Mouse (Mus musculus) intestine, embryonic 14.5 days (tissue): ENCODE data around the gene Neurod6. TPM values are rescaled to one million over a fixed set of nuclear protein-coding genes. Genes with fewer than 3 reads are reported as not detected.
"Not testable (repeated sequence)": the region's sequence is repeated elsewhere in the genome, so short reads cannot be mapped to it uniquely, and the experiment has no call there.

Experiments
- ATAC-seq: fragments of 200-750 bp; cut with Nextera tagmentation; replicated peaks from 2 replicates; pipeline ENCODE4 v1.8.0; 2017; ENCODE audit warnings: low read depth, moderate number of reproducible peaks, moderate TSS enrichment, moderate library complexity; ENCODE audit not compliant: low FRiP score, low TSS enrichment
- DNase-seq: peaks from one replicate; pipeline ENCODE4 v3.0.0-alpha.2; 2018; ENCODE audit warnings: low spot score
- H3K27ac ChIP-seq: fragments of 300-500 bp; sonication (generic); 2 replicates; pipeline ENCODE4 v1.5.1; 2014; ENCODE audit warnings: low read depth, mild to moderate bottlenecking, control low read depth
- H3K27me3 ChIP-seq: fragments of 300-500 bp; sonication (generic); replicated peaks from 2 replicates; pipeline ENCODE4 v1.6.1; 2014; ENCODE audit warnings: low read length, control low read depth; ENCODE audit not compliant: control insufficient read depth, insufficient read depth
- H3K36me3 ChIP-seq: fragments of 300-500 bp; sonication (generic); 2 replicates; pipeline ENCODE4 v1.6.1; 2014; ENCODE audit warnings: low read length, control low read depth; ENCODE audit not compliant: control insufficient read depth, insufficient read depth
- H3K4me1 ChIP-seq: fragments of 300-500 bp; sonication (generic); replicated peaks from 2 replicates; pipeline ENCODE4 v1.6.1; 2014; ENCODE audit warnings: low read length, control low read depth, mixed read lengths; ENCODE audit not compliant: control insufficient read depth, insufficient read depth
- H3K4me2 ChIP-seq: fragments of 300-500 bp; sonication (generic); 2 replicates; pipeline ENCODE4 v1.6.1; 2014; ENCODE audit warnings: low read length
- H3K4me3 ChIP-seq: fragments of 300-500 bp; sonication (generic); 2 replicates; pipeline ENCODE4 v1.5.1; 2014; ENCODE audit warnings: low read depth, low read length, control low read depth, mixed read lengths
- H3K9ac ChIP-seq: fragments of 300-500 bp; sonication (generic); 2 replicates; pipeline ENCODE4 v1.6.1; 2014; ENCODE audit warnings: mild to moderate bottlenecking, low read length
- H3K9me3 ChIP-seq: fragments of 300-500 bp; sonication (generic); 2 replicates; pipeline ENCODE4 v1.6.1; 2016; ENCODE audit warnings: low read length, control low read depth; ENCODE audit not compliant: control insufficient read depth
- WGBS: fragments of 180-500 bp; shearing (Covaris S2); extraction: QIAGEN DNeasy Blood & Tissue Kit; methylation state at CpG from one replicate; pipeline ENCODE4 v1.1.7; 2014; 5-methylcytosine and 5-hydroxymethylcytosine counted together
- polyA plus RNA-seq: library from polyadenylated mRNA; unstranded; fragments of >200 nt; fragmentation: Nextera tagmentation; extraction: Ambion mirVana; gene quantifications from 2 replicates; pipeline ENCODE4 v1.2.1, GENCODE M21; 2014

Gene Neurod6
- polyA plus RNA-seq, result not detected in 2 replicates

DNA sequence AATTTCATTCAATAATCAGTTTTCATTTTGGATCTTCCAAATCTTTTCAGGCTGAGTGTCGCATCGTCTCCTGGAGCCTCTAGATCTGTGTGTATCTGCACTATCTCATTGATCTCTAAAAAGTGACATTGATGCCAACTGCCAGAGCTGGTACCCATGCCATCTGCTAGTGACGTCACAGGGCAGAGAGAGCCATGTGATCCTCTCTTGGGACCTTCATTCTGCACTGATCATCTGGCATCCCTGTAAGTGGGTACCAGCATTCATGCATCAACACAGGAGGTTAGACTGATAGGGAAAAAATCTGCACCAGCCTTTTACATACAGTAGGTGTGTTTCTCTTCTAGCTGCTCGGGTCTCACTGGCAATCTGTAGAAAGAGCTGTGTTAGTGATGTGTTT is at the start of gene Neurod6:
Gene Neurod6, minus strand, starts transcription at position 290 of the 400 bp plus-strand sequence.
- Histone ChIP-seq H3K27ac (no peak within 1 kb of the TSS), H3K36me3 (no peaks in the 10 kb centered on the region)
- 75% methylated on average over 4 of the region's 4 CpGs for WGBS

DNA sequence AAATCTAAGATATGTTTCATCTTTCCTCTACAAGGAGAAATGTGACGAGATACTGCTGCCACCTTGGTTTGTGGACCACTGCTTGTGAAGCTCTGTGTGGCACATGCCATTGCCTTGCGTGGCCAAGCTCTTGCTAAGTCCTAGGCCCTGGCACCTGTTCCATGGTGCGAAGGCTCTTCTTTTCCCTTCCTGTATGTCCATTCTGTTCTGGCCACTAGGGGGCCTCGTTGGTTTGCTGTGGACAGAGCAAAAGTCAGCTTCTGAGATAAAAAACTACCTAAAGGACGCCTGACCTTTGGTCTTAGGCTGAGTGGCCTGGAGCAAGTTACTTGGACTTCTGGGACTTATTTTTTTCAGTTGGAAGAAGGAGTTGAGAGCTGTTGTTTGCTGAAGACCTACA is 36.1 kb upstream of the Neurod6 start:
- Histone ChIP-seq H3K27me3 (no peaks in the 10 kb centered on the region), H3K4me3 (no peak overlapping the region), H3K4me2 (no peak overlapping the region), H3K4me1 (no peaks in the 10 kb centered on the region), H3K9ac (no peak overlapping the region), H3K27ac (no peak overlapping the region), H3K9me3 (no peaks in the 10 kb centered on the region), H3K36me3 (no peaks in the 10 kb centered on the region)
- ATAC-seq (no peak), DNase-seq (peak; percentile 80)
- WGBS, result 37% methylated on average over 5 of the region's 5 CpGs

More for the DNA sequence above, at the start of gene Neurod6:
- no peak within 1 kb of the TSS for H3K4me2 ChIP-seq
- DNase-seq (no peak), ATAC-seq (no peak)
- H3K4me1 ChIP-seq, result no peaks in the 10 kb centered on the region
- no peak within 1 kb of the TSS for H3K9ac ChIP-seq
- peaks cover 14% of the 10 kb centered on the region for H3K27me3 ChIP-seq
- H3K9me3 ChIP-seq, result no peaks in the 10 kb centered on the region
- no peak within 1 kb of the TSS for H3K4me3 ChIP-seq

DNA sequence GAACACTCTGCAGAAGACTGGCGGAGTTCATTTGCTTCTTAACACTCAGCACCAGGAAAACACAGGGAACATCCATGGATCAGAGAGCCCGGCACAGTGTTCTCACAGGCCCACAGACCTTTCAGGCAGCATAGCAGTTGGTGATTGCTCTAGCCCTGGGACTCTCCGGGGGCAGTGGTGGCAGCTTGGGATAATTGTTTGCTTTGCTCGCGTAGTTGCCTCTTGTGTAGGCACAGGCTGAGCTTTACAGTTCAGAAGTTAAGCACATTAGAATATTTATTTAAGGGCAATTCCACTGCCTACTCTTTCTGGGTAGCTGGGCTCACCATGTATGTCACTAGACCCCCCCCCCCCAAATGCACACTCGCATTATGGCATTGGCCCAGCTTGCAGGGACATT is 34.4 kb upstream of the Neurod6 start:
- no peaks in the 10 kb centered on the region for H3K4me1 ChIP-seq
- H3K4me2 ChIP-seq, result no peak overlapping the region
- no peaks in the 10 kb centered on the region for H3K36me3 ChIP-seq
- no peak overlapping the region for H3K9ac ChIP-seq
- H3K27me3 ChIP-seq, result no peaks in the 10 kb centered on the region
- H3K9me3 ChIP-seq, result no peaks in the 10 kb centered on the region
- H3K4me3 ChIP-seq, result no peak overlapping the region
- DNase-seq, result no peak
- no peak for ATAC-seq
- H3K27ac ChIP-seq, result no peak overlapping the region
- 81% methylated on average over 6 of the region's 6 CpGs for WGBS

DNA sequence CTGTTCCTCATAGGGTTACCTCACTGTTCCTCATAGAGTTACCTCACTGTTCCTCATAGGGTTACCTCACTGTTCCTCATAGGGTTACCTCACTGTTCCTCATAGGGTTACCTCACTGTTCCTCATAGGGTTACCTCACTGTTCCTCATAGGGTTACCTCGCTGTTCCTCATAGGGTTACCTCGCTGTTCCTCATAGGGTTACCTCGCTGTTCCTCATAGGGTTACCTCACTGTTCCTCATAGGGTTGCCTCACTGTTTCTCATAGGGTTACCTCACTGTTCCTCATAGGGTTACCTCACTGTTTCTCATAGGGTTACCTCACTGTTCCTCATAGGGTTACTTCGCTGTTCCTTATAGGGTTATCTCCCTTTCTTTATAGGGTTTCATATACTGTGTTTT is 29.9 kb upstream of the Neurod6 start:
- ATAC-seq, H3K27ac ChIP-seq, H3K9me3 ChIP-seq, H3K4me2 ChIP-seq, DNase-seq, H3K36me3 ChIP-seq, H3K4me1 ChIP-seq, H3K9ac ChIP-seq, H3K27me3 ChIP-seq, H3K4me3 ChIP-seq: not testable (repeated sequence)
- 88% methylated on average over 4 of the region's 4 CpGs for WGBS

DNA sequence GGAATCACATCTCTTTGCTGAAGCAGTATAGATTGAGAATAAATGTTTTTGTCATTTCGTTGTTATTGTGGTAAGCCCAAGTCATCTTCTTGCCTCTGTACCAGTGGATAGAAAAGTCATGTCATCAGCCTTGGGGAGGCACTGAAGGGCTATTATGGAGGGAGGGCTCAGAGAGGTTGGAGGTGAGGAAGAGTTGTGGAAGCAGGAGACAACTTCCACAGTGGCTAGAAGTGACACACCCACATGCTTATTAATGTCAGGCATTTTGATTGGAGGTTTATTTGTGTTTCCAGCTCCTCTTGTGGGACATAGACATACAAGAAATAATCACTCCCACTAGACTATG is 23.7 kb upstream of the Neurod6 start:
- Histone ChIP-seq H3K4me2 (no peak overlapping the region), H3K9me3 (no peaks in the 10 kb centered on the region), H3K9ac (no peak overlapping the region), H3K27ac (no peak overlapping the region), H3K4me3 (no peak overlapping the region), H3K36me3 (no peaks in the 10 kb centered on the region), H3K4me1 (no peaks in the 10 kb centered on the region), H3K27me3 (no peaks in the 10 kb centered on the region)
- 82% methylated on average over 1 of the region's 1 CpGs for WGBS
- no peak for ATAC-seq
- no peak for DNase-seq

DNA sequence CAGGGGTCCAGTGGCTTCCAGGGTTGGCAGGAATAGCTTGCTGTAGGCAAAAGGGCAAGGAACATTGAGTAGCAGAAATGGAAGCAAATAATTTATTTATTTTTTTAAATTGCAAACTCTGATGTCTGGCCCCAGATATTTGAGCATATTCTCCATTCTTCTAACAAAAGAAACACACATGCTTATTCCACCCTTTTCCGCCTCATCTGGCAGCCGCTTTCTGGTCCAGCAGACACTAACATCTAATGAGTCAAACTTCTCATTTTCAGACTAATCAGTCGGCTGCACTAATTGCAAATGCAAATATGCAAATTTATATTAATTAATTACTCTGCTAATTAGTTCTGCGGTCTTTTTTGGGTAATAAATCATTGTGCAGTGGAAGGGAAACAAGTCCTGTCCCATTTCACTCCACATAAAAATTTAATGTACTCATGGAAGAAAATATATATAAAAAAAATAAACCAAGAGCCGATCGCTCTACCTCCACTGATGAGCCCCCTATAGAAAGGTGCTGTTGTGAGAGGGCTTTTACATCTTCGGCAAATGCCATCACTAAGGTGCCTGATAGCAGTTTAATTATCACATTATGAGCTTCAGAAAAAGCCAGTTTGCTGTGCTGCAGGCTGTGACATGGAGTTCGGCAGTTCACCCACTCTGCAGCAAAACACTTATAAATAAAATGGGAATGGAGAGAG is 23.1 kb upstream of the Neurod6 start:
- Histone ChIP-seq H3K9ac (no peak overlapping the region), H3K4me2 (no peak overlapping the region), H3K27ac (no peak overlapping the region), H3K36me3 (no peaks in the 10 kb centered on the region), H3K9me3 (no peaks in the 10 kb centered on the region), H3K4me1 (no peaks in the 10 kb centered on the region), H3K27me3 (no peaks in the 10 kb centered on the region), H3K4me3 (no peak overlapping the region)
- ATAC-seq (no peak), DNase-seq (no peak)
- WGBS, result 90% methylated on average over 8 of the region's 8 CpGs

DNA sequence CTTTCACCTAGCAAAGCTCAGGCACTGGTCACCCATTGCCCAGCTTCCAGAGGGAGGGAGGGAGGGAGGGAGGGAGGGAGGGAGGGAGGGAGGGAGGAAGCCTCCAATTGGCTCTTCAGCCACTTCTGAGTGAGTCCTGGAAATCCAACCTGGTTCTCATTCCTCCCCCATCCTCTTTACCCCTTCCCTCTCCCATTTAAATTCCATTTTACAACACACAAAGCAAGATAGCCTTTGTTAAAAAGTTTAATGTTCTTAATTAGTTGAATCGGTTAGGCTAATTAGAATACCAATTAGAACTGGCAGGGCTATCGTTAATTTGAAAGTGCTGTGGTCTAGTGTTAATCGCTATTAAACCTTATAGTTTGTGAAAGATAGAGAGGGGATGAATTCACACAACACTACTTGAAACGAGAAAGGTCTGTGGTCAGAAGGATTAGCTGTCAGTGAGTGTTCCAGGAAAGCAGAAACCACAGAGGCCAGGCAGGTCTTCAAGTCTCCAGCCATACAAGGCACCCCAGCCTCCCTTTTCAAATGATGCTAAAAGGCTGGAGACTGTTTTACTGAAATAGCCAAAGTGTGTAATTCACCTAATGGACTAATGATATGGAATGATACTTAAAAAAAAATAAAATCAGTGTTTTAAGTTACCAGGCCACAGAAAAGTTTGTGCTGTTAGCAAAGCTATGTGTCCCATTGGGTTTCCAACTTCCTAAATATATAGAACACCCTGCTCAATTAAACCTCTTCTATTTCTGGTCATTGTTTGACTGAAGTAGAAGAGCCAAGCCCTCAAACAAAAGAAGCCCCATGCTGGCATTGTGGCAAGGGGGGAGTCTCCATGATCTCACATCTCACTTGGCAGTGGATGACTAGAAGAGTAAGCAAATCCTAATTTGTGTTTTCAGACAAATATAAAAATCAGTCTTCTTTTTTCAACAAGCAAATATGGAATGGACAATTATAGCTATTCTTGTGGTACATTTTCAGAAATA is 19.6 kb upstream of the Neurod6 start:
- ATAC-seq (no peak), DNase-seq (no peak)
- H3K4me2 ChIP-seq, result no peak overlapping the region
- H3K27ac ChIP-seq, result no peak overlapping the region
- no peaks in the 10 kb centered on the region for H3K27me3 ChIP-seq
- 53% methylated on average over 4 of the region's 4 CpGs for WGBS
- H3K4me1 ChIP-seq, result no peaks in the 10 kb centered on the region
- H3K4me3 ChIP-seq, result no peak overlapping the region
- H3K9ac ChIP-seq, result no peak overlapping the region
- no peaks in the 10 kb centered on the region for H3K9me3 ChIP-seq
- H3K36me3 ChIP-seq, result no peaks in the 10 kb centered on the region

DNA sequence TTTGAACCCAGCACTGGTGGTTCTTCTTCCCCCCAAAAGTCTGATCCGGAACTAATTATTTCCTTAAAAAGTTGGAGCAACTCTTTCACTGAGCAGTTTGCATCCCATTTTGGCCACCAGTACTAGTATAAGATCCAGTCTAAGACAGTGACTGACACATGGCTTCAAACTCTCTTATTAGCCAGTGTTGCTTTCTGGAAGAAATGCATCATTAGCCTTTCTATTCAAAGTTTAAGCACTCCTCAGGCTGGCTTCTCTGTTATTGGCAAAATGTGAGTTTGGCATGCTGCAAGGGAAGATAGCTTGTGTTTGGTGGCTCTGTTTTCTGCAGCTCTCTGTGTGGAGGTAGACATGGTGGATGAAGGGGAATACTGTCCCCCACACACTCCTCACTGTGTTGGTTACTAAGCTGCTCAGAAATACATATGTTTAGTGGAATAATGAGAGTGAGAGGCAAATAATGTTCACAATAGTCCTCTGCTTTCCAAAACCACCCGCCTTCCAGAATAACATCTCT is 9.0 kb upstream of the Neurod6 start:
- Histone ChIP-seq H3K27ac (no peak overlapping the region), H3K36me3 (no peaks in the 10 kb centered on the region), H3K4me1 (no peaks in the 10 kb centered on the region), H3K27me3 (no peaks in the 10 kb centered on the region), H3K9me3 (no peaks in the 10 kb centered on the region), H3K4me3 (no peak overlapping the region), H3K4me2 (no peak overlapping the region), H3K9ac (no peak overlapping the region)
- WGBS, result 93% methylated on average over 2 of the region's 2 CpGs
- ATAC-seq, result no peak
- no peak for DNase-seq
